Mouse (Mus musculus) MEL (cell line): ENCODE results near the gene Otp. TPM values are rescaled to one million over a fixed set of nuclear protein-coding genes. Genes with fewer than 3 reads are reported as not detected.

Source experiments
- DNase-seq: peaks from one replicate; pipeline ENCODE4 v3.0.0; 2011; ENCODE audit warnings: low read depth, low spot score
- H3K27ac ChIP-seq: 2 replicates; pipeline ENCODE4 v1.5.1; 2012; ENCODE audit warnings: low read depth, mild to moderate bottlenecking, control low read depth, low read length, moderate library complexity; ENCODE audit not compliant: control insufficient read depth
- H3K27me3 ChIP-seq, 2 experiments: fragments of 150-350 bp in 1 of 2; sonication (generic) in 1 of 2; 2 replicates each; pipeline ENCODE4 v1.6.1; 2012; ENCODE audit warnings: low read length in 2 of 2, mild to moderate bottlenecking in 2 of 2, improper control_type of control experiment in 1 of 2, moderate library complexity in 1 of 2; ENCODE audit not compliant: insufficient read depth in 2 of 2, control insufficient read depth in 1 of 2
- H3K36me3 ChIP-seq, 2 experiments: 2 replicates each; pipeline ENCODE4 v1.6.1; 2012 to 2014; ENCODE audit warnings: low read length in 2 of 2, improper control_type of control experiment in 1 of 2, inconsistent platforms in 1 of 2, mild to moderate bottlenecking in 1 of 2; ENCODE audit not compliant: insufficient read depth in 2 of 2, control insufficient read depth in 1 of 2
- H3K4me1 ChIP-seq, 2 experiments: fragments of 150-350 bp in 1 of 2; sonication (generic) in 1 of 2; 2 replicates each; pipeline ENCODE4 v1.6.1; 2012; ENCODE audit warnings: low read length in 2 of 2, improper control_type of control experiment in 1 of 2, mild to moderate bottlenecking in 1 of 2; ENCODE audit not compliant: insufficient read depth in 2 of 2, control insufficient read depth in 1 of 2
- H3K4me3 ChIP-seq, 2 experiments: fragments of 150-350 bp in 1 of 2; sonication (generic) in 1 of 2; 2 replicates each; pipeline ENCODE4 v1.5.1; 2012; ENCODE audit warnings: low read depth in 2 of 2, low read length in 2 of 2, mild to moderate bottlenecking in 2 of 2, moderate library complexity in 2 of 2, control low read depth in 1 of 2, improper control_type of control experiment in 1 of 2; ENCODE audit not compliant: control insufficient read depth in 1 of 2, insufficient read depth in 1 of 2
- H3K79me2 ChIP-seq: 2 replicates; pipeline ENCODE4 v1.6.1; 2012; ENCODE audit warnings: mild to moderate bottlenecking, low read length, moderate library complexity; ENCODE audit not compliant: control insufficient read depth, poor library complexity, insufficient read depth
- H3K9ac ChIP-seq: 2 replicates; pipeline ENCODE4 v1.6.1; 2012; ENCODE audit warnings: low read depth, mild to moderate bottlenecking, control low read depth, low read length, moderate library complexity; ENCODE audit not compliant: control insufficient read depth, poor library complexity, severe bottlenecking
- H3K9me3 ChIP-seq: fragments of 150-350 bp; sonication (generic); replicated peaks from 2 replicates; pipeline ENCODE4 v1.6.1; 2012; ENCODE audit warnings: mild to moderate bottlenecking, low read length, improper control_type of control experiment, moderate library complexity; ENCODE audit not compliant: insufficient read depth
- BHLHE40 ChIP-seq: IDR thresholded peaks from 2 replicates; pipeline ENCODE4 v1.6.1; 2012; ENCODE audit warnings: low read depth, mild to moderate bottlenecking, inconsistent platforms, low read length, improper control_type of control experiment, borderline replicate concordance
- CHD1 ChIP-seq: IDR thresholded peaks from 2 replicates; pipeline ENCODE4 v1.6.1; 2012; ENCODE audit warnings: low read depth, mild to moderate bottlenecking, inconsistent platforms, low read length, improper control_type of control experiment
- GATA1 ChIP-seq: IDR thresholded peaks from 2 replicates; pipeline ENCODE4 v1.6.1; 2011; ENCODE audit warnings: low read depth, low read length, improper control_type of control experiment
- HCFC1 ChIP-seq: IDR thresholded peaks from 2 replicates; pipeline ENCODE4 v1.6.1; 2012; ENCODE audit warnings: low read depth, mild to moderate bottlenecking, inconsistent platforms, low read length, improper control_type of control experiment, moderate library complexity
- JUND ChIP-seq: IDR thresholded peaks from 2 replicates; pipeline ENCODE4 v1.6.1; 2011; ENCODE audit warnings: low read depth, mild to moderate bottlenecking, improper control_type of control experiment, low read length
- MEF2A ChIP-seq: IDR thresholded peaks from 2 replicates; pipeline ENCODE4 v1.6.1; 2014; ENCODE audit warnings: low read depth, mild to moderate bottlenecking, inconsistent platforms, low read length, improper control_type of control experiment; ENCODE audit not compliant: poor library complexity, insufficient replicate concordance, severe bottlenecking; ENCODE audit errors: extremely low read depth
- MXI1 ChIP-seq: IDR thresholded peaks from 2 replicates; pipeline ENCODE4 v1.6.1; 2011; ENCODE audit warnings: mild to moderate bottlenecking, low read depth, low read length, improper control_type of control experiment
- MYB ChIP-seq: IDR thresholded peaks from 2 replicates; pipeline ENCODE4 v1.6.1; 2011; ENCODE audit warnings: mild to moderate bottlenecking, low read depth, low read length, improper control_type of control experiment
- POLR2A ChIP-seq, 2 experiments: IDR thresholded peaks; 2 replicates each; pipeline ENCODE4 v1.6.1; 2011 to 2012; ENCODE audit warnings: low read length in 2 of 2, mild to moderate bottlenecking in 2 of 2, control low read depth in 1 of 2, improper control_type of control experiment in 1 of 2, low read depth in 1 of 2, moderate library complexity in 1 of 2; ENCODE audit not compliant: control insufficient read depth in 1 of 2, insufficient read depth in 1 of 2, poor library complexity in 1 of 2
- RAD21 ChIP-seq: IDR thresholded peaks from 2 replicates; pipeline ENCODE4 v1.6.1; 2011; ENCODE audit warnings: mild to moderate bottlenecking, low read depth, low read length, improper control_type of control experiment
- SIN3A ChIP-seq: IDR thresholded peaks from 2 replicates; pipeline ENCODE4 v1.6.1; 2012; ENCODE audit warnings: low read length, improper control_type of control experiment, inconsistent platforms
- SMC3 ChIP-seq: IDR thresholded peaks from 2 replicates; pipeline ENCODE4 v1.6.1; 2011; ENCODE audit warnings: low read depth, low read length, improper control_type of control experiment
- TBP ChIP-seq: IDR thresholded peaks from 2 replicates; pipeline ENCODE4 v1.8.0; 2011; ENCODE audit warnings: low read depth, low read length, improper control_type of control experiment
- TCF12 ChIP-seq: IDR thresholded peaks from 2 replicates; pipeline ENCODE4 v1.6.1; 2014; ENCODE audit warnings: low read depth, mild to moderate bottlenecking, inconsistent platforms, low read length, improper control_type of control experiment, moderate library complexity
- ZKSCAN1 ChIP-seq: IDR thresholded peaks from 2 replicates; pipeline ENCODE4 v1.6.1; 2012; ENCODE audit warnings: low read depth, mild to moderate bottlenecking, inconsistent platforms, low read length, improper control_type of control experiment, moderate library complexity
- ZMIZ1 ChIP-seq: IDR thresholded peaks from 2 replicates; pipeline ENCODE4 v1.6.1; 2012; ENCODE audit warnings: low read depth, mild to moderate bottlenecking, inconsistent platforms, low read length, improper control_type of control experiment, moderate library complexity
- ZNF384 ChIP-seq: IDR thresholded peaks from 2 replicates; pipeline ENCODE4 v1.6.1; 2012; ENCODE audit warnings: low read depth, mild to moderate bottlenecking, inconsistent platforms, low read length, improper control_type of control experiment
- polyA plus RNA-seq, 2 experiments: library from polyadenylated mRNA; stranded (reverse) in 1 of 2; unstranded in 1 of 2; fragments of >175 nt in 1 of 2; fragments of >200 nt in 1 of 2; gene quantifications; 2 replicates each; pipeline versions ENCODE4 v1.2.1 to v1.2.4; 2012; ENCODE audit warnings: low replicate concordance in 2 of 2, low read depth in 1 of 2; ENCODE audit not compliant: insufficient read length in 2 of 2, insufficient read depth in 1 of 2, missing spikeins in 1 of 2
- total RNA-seq: library from RNA; depleted of rRNA; stranded (reverse); fragments of 300-350 nt; gene quantifications from 2 replicates; pipeline ENCODE4 v1.2.3, GENCODE M21; 2012

Gene Otp
- total and polyA plus RNA-seq, 3 experiments: not detected

GRCm38 (mm10) chr13:94858016-94858575 is 17.3 kb upstream of the Otp start:
- no peaks in the 10 kb centered on the region for H3K27me3 ChIP-seq
- TF ChIP-seq RAD21 (no peak), TCF12 (no peak), MEF2A (no peak), SIN3A (no peak), MXI1 (no peak), GATA1 (no peak), JUND (no peak), BHLHE40 (no peak), ZKSCAN1 (no peak), POLR2A (IDR thresholded peaks at IDR 0.05; ENCODE audit: control insufficient read depth in 1 of 2, insufficient read depth in 1 of 2, low read depth in 1 of 2, low read length in 2 of 2, poor library complexity in 1 of 2) (no peak), SMC3 (no peak), ZNF384 (no peak), TBP (no peak), CHD1 (no peak), HCFC1 (no peak), MYB (no peak)
- H3K36me3 ChIP-seq: peaks cover 0 to 13% of the 10 kb centered on the region in 2 experiments; a peak in 2 of 4 replicates
- no peak for DNase-seq
- no peak overlapping the region for H3K27ac ChIP-seq
- H3K9me3 ChIP-seq: no peaks in the 10 kb centered on the region
- no peaks in the 10 kb centered on the region for H3K79me2 ChIP-seq
- H3K4me1 ChIP-seq: peaks cover 7 to 17% of the 10 kb centered on the region in 2 experiments
- H3K4me3 ChIP-seq: no peak overlapping the region
- no peak overlapping the region for H3K9ac ChIP-seq

- H3K79me2 ChIP-seq: no peaks in the 10 kb centered on the region
- TF ChIP-seq ZMIZ1: no peak
- TF ChIP-seq TCF12: no peak
- no peak for TF ChIP-seq TBP
- TF ChIP-seq, all 39 proteins: peak for 0
- Histone ChIP-seq H3K4me1 (peaks cover 11 to 26% of the 10 kb centered on the region in 2 experiments), H3K9me3 (no peaks in the 10 kb centered on the region), H3K36me3 (peaks cover 0 to 19% of the 10 kb centered on the region in 2 experiments; a peak in 2 of 4 replicates), H3K27ac (no peak overlapping the region), H3K9ac (no peak overlapping the region), H3K4me3 (no peak overlapping the region), H3K27me3 (no peaks in the 10 kb centered on the region)
- no peak for DNase-seq
Observed at GRCm38 (mm10) chr13:94859256-94859655, 16.1 kb upstream of the Otp start.
